Mouse (Mus musculus): ENCODE measurements around the gene Lrrc20. TPM values are rescaled to one million over a fixed set of nuclear protein-coding genes. Genes with fewer than 3 reads are reported as not detected.

The Lrrc20 gene
- polyA plus RNA-seq, 1 experiment: 7.2 TPM

DNA sequence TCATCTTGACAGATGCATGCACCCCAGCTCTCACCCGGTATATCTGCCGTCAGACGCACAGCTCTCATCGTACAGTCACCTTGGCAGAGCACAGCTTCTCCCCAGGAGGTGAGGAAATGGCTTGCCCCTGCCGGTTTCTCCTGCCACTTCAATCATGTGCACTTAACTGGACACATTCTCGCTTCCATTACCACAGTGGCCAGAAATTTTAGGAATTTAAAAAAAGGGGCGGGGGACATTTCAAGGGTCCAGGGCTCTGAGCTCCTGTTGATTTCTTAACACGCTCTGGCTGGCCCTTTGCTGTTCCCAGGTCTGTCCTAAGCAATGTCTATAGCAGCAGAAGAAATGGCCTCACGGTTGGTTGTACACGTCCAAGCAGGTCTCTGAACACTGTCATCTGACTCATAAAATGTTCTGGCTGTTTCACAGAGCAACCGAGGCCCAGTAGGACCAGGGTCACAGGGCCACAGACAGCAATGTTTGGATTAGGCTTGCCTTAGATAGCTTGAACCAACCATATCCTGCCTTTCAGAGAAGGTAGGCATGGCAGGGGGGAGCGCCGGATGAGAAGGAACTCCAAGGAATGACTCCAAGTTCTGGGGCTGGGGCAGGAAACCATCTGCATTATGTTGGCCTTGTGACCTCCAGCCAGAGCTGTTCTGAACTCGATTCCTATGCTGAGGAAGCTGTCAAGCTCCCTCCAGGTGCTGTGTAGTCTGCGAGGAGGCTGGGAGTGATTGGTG, 151.8 kb downstream of the Lrrc20 start:
- H3K27ac ChIP-seq (ENCODE audit: control insufficient read depth, insufficient read depth, low read depth, low read length, poor library complexity): no peak overlapping the region
- 82% methylated on average over 15 of the region's 15 CpGs for WGBS
- H3K4me1 ChIP-seq (ENCODE audit: control insufficient read depth, insufficient read depth, low read length): peaks cover 2% of the 10 kb centered on the region
- H3K4me3 ChIP-seq (replicated peaks; ENCODE audit: control insufficient read depth, low read depth, low read length): no peak overlapping the region
- TF ChIP-seq CTCF (IDR thresholded peaks at IDR 0.05; ENCODE audit: control insufficient read depth, insufficient read depth, low read length): no peak

DNA sequence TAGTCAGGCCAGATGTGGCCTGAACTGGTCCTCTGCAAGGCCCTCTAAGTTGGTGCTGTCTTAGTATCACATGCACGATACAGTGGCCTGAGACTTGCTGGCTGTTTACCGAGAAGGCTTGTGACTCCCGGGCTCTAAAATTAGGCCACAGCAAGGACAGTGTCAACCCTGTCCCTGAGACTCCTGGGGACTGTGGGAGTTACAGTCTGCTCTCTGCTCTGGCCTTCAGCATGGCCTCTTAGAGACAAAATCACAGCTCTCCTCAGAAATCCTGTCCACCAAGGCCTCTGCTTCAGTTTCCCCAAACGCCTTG, 152.3 kb downstream of the Lrrc20 start:
- TF ChIP-seq CTCF (IDR thresholded peaks at IDR 0.05; ENCODE audit: control insufficient read depth, insufficient read depth, low read length): no peak
- TF ChIP-seq POLR2A (IDR thresholded peaks at IDR 0.05; ENCODE audit: borderline replicate concordance, control insufficient read depth, low read depth, low read length): no peak
- Histone ChIP-seq H3K27ac (ENCODE audit: control insufficient read depth, insufficient read depth, low read depth, low read length, poor library complexity) (no peak overlapping the region), H3K4me1 (ENCODE audit: control insufficient read depth, insufficient read depth, low read length) (peaks cover 2% of the 10 kb centered on the region), H3K4me3 (replicated peaks; ENCODE audit: control insufficient read depth, low read depth, low read length) (no peak overlapping the region)
- WGBS: 72% methylated on average over 4 of the region's 4 CpGs

Other genes starting within 250 kb of the Lrrc20 start
- 1.5 and 3.6 TPM in 2 replicates for gene Adamts14, start 202.4 kb upstream of the Lrrc20 start, polyA plus RNA-seq (2011; ENCODE audit: insufficient read depth, insufficient read length, low replicate concordance, missing spikeins)
- gene Prf1, start 178.0 kb upstream of the Lrrc20 start, polyA plus RNA-seq (2011; ENCODE audit: insufficient read depth, insufficient read length, low replicate concordance, missing spikeins): 0.79 and 1.0 TPM in 2 replicates
- gene Pald1, start 92.3 kb upstream of the Lrrc20 start, polyA plus RNA-seq (2011; ENCODE audit: insufficient read depth, insufficient read length, low replicate concordance, missing spikeins): 1.8 and 4.1 TPM in 2 replicates
- 4.3 TPM in 1 of 2 replicates, not detected in the other for gene Nodal, start 57.8 kb upstream of the Lrrc20 start, polyA plus RNA-seq (2011; ENCODE audit: insufficient read depth, insufficient read length, low replicate concordance, missing spikeins)
- 25.6 and 39.8 TPM in 2 replicates for gene Eif4ebp2, start 23.1 kb upstream of the Lrrc20 start, polyA plus RNA-seq (2011; ENCODE audit: insufficient read depth, insufficient read length, low replicate concordance, missing spikeins)
- gene Npffr1, start 119.7 kb downstream of the Lrrc20 start, polyA plus RNA-seq (2011; ENCODE audit: insufficient read depth, insufficient read length, low replicate concordance, missing spikeins): 0.74 and 1.4 TPM in 2 replicates
- gene Ppa1, start 172.8 kb downstream of the Lrrc20 start, polyA plus RNA-seq (2011; ENCODE audit: insufficient read depth, insufficient read length, low replicate concordance, missing spikeins): 11.7 and 19.7 TPM in 2 replicates
- 52.5 and 68.8 TPM in 2 replicates for gene Sar1a, start 204.5 kb downstream of the Lrrc20 start, polyA plus RNA-seq (2011; ENCODE audit: insufficient read depth, insufficient read length, low replicate concordance, missing spikeins)
- gene Tysnd1, start 219.7 kb downstream of the Lrrc20 start, polyA plus RNA-seq (2011; ENCODE audit: insufficient read depth, insufficient read length, low replicate concordance, missing spikeins): 12.3 and 29.2 TPM in 2 replicates
- 9.2 and 14.9 TPM in 2 replicates for gene Aifm2, start 239.5 kb downstream of the Lrrc20 start, polyA plus RNA-seq (2011; ENCODE audit: insufficient read depth, insufficient read length, low replicate concordance, missing spikeins)

All from bone marrow, adult 2 months (tissue).